19 mouse cellular contexts compared by ENCODE assay signal in the genomic region with DNA sequence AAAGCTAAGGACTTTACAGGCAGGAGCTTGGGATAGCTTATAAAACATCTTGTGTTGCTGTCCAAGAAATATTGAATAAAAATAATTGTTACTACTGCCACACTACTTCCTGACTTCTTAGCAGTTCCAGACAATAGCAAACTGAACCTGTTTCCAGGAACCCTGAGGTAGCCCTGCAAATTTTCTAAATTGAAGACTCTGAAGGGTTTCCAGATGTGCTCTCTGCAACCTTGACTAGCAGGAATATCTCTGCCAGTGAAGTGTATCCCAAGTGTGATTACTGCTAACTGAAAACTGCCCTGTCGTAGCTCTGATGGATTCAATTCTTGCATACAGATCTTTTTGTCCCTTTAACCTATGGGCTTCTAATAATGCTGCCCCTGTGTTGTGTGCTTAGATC.
"Had no signal": no experiment of that assay in that cellular context is flagged by ENCODE, and none has a peak within 500 bp of the region (broad histone marks: within the 10 kb centered on the region; RNA-seq: fewer than 3 reads in every experiment).

No protein-coding gene starts in this region.

- H3K27me3 ChIP-seq: kidney, embryonic 15.5 days; liver, embryonic 13.5 days; neural tube, embryonic 12.5 days; neural tube, embryonic 15.5 days had no signal

- H3K27ac ChIP-seq: kidney, embryonic 15.5 days; liver, embryonic 13.5 days; neural tube, embryonic 12.5 days; neural tube, embryonic 15.5 days; stomach, postnatal 0 days had no signal

- H3K4me3 ChIP-seq: kidney, embryonic 15.5 days; liver, embryonic 13.5 days; neural tube, embryonic 12.5 days; neural tube, embryonic 15.5 days had no signal

- DNase-seq: kidney, adult 8-10 months; kidney, postnatal 10 days; kidney, postnatal 4 days; left cerebral cortex, postnatal 4 days; liver, embryonic 13.5 days; lung, adult 2 months; lung, postnatal 14 days; lung, postnatal 4 days; midbrain, embryonic 14.5 days; right cerebral cortex, adult 18-20 months; right cerebral cortex, postnatal 14 days; right cerebral cortex, postnatal 4 days; thymus, adult 2 months; thymus, postnatal 14 days; thymus, postnatal 4 days had no signal

- H3K9ac ChIP-seq: kidney, embryonic 15.5 days; liver, embryonic 13.5 days; neural tube, embryonic 12.5 days; neural tube, embryonic 15.5 days had no signal

- H3K9me3 ChIP-seq: kidney, embryonic 15.5 days; liver, embryonic 13.5 days; neural tube, embryonic 12.5 days; neural tube, embryonic 15.5 days had no signal

- H3K4me2 ChIP-seq: kidney, embryonic 15.5 days; liver, embryonic 13.5 days; neural tube, embryonic 12.5 days; neural tube, embryonic 15.5 days had no signal

- H3K36me3 ChIP-seq: kidney, embryonic 15.5 days; liver, embryonic 13.5 days had no signal

- H3K4me1 ChIP-seq: kidney, embryonic 15.5 days; liver, embryonic 13.5 days; neural tube, embryonic 12.5 days; neural tube, embryonic 15.5 days had no signal
